Comparison of ENCODE assay signal across 26 mouse cellular contexts in genomic region chr6:117293780-117294465, GRCm38 (mm10).
DNase-seq lines count a peak whose midpoint lies in the region; ATAC-seq lines count a peak whose summit lies in the region.
"Had no signal": no experiment of that assay in that cellular context is flagged by ENCODE, and none has a peak within 500 bp of the region (broad histone marks: within the 10 kb centered on the region; RNA-seq: fewer than 3 reads in every experiment).

No protein-coding gene starts in this region.

- H3K9ac ChIP-seq in kidney, embryonic 15.5 days, result no peak overlapping the region
- H3K9ac ChIP-seq: embryonic facial prominence, embryonic 12.5 days; forebrain, embryonic 13.5 days; hindbrain, embryonic 15.5 days; limb, embryonic 12.5 days; liver, postnatal 0 days had no signal

- ATAC-seq in kidney, embryonic 15.5 days (replicated peaks; ENCODE audit: low FRiP score), result peak; percentile 62; the same call in 1 of the 2 replicates
- ATAC-seq: forebrain, embryonic 13.5 days; liver, postnatal 0 days; lung, postnatal 0 days had no signal

- no peaks in the 10 kb centered on the region for H3K36me3 ChIP-seq in kidney, embryonic 15.5 days
- H3K36me3 ChIP-seq: embryonic facial prominence, embryonic 12.5 days; hindbrain, embryonic 15.5 days; limb, embryonic 12.5 days had no signal

- DNase-seq in embryo, embryonic 10 days (ENCODE audit: low spot score), result peak; percentile 29
- DNase-seq in embryo, embryonic 9.5 days (ENCODE audit: extremely low spot score), result no peak
- no peak for DNase-seq in kidney, adult 11 months
- DNase-seq in R1 (ENCODE audit: low read depth, low spot score), result peak; percentile 92
- DNase-seq in embryo, embryonic 11 days, result peak; percentile 25
- no peak for DNase-seq in cerebellum, postnatal 4 days (ENCODE audit: low spot score in 2 of 2)
- no peak for DNase-seq in gastrocnemius, postnatal 4 days (ENCODE audit: low spot score in 2 of 2)
- DNase-seq: adrenal gland, adult 2 months; cerebellum, adult 18-20 months; cerebellum, postnatal 14 days; gastrocnemius, postnatal 10 days; liver, postnatal 0 days; right cerebral cortex, adult 18-20 months; right cerebral cortex, postnatal 4 days; thymus, postnatal 25 days had no signal

- H3K4me3 ChIP-seq in kidney, embryonic 15.5 days (replicated peaks), result no peak overlapping the region
- H3K4me3 ChIP-seq: embryonic facial prominence, embryonic 12.5 days; erythroblast, embryonic 14.5 days; forebrain, embryonic 13.5 days; hindbrain, embryonic 15.5 days; left cerebral cortex, adult 2 months; limb, embryonic 12.5 days had no signal

- no peaks in the 10 kb centered on the region for H3K9me3 ChIP-seq in kidney, embryonic 15.5 days (replicated peaks)
- H3K9me3 ChIP-seq: embryonic facial prominence, embryonic 12.5 days; forebrain, embryonic 13.5 days; hindbrain, embryonic 15.5 days; limb, embryonic 12.5 days had no signal

- no peak overlapping the region for H3K27ac ChIP-seq in kidney, embryonic 15.5 days
- H3K27ac ChIP-seq: embryonic facial prominence, embryonic 12.5 days; forebrain, embryonic 13.5 days; hindbrain, embryonic 15.5 days; left cerebral cortex, adult 2 months; limb, embryonic 12.5 days; macrophage had no signal

- H3K4me2 ChIP-seq in kidney, embryonic 15.5 days, result peak overlapping the region; percentile 7; the same call in 1 of the 2 replicates
- H3K4me2 ChIP-seq: embryonic facial prominence, embryonic 12.5 days; forebrain, embryonic 13.5 days; hindbrain, embryonic 15.5 days; limb, embryonic 12.5 days; liver, embryonic 11.5 days; midbrain, embryonic 11.5 days had no signal

- H3K4me1 ChIP-seq in kidney, embryonic 15.5 days, result peaks cover 12% of the 10 kb centered on the region
- H3K4me1 ChIP-seq: forebrain, embryonic 13.5 days had no signal

- WGBS in kidney, embryonic 15.5 days, result 20% methylated on average over 9 of the region's 9 CpGs

- H3K27me3 ChIP-seq in kidney, embryonic 15.5 days, result 0 out of 2 replicates have a peak, but pooled peaks cover 4% of the 10 kb centered on the region
- H3K27me3 ChIP-seq: embryonic facial prominence, embryonic 12.5 days; forebrain, embryonic 13.5 days; hindbrain, embryonic 15.5 days; limb, embryonic 12.5 days had no signal

Comparison
In these comparisons a context has a peak if more than half of its experiments do, and no peak if none do; other contexts are left out.
1. DNase-seq: peak in embryo, embryonic 10 days (single experiment), R1 (single experiment) and embryo, embryonic 11 days (single experiment); none in embryo, embryonic 9.5 days (single experiment), kidney, adult 11 months (single experiment), cerebellum, postnatal 4 days (0 of 2) and gastrocnemius, postnatal 4 days (0 of 2).